Mouse (Mus musculus) left cerebral cortex, adult 8-10 months (tissue): ENCODE data around the gene Atxn2l. TPM values are rescaled to one million over a fixed set of nuclear protein-coding genes. Genes with fewer than 3 reads are reported as not detected.
A peak's percentile ranks its signal among the peaks of the same experiment; 100 is the strongest.
"Not testable (repeated sequence)": the region's sequence is repeated elsewhere in the genome, so short reads cannot be mapped to it uniquely, and the experiment has no call there.

ENCODE experiments used
- DNase-seq, 2 experiments: peaks; one replicate each; pipeline ENCODE4 v3.0.0; 2022; ENCODE audit warnings: low spot score in 2 of 2
- total RNA-seq, 4 experiments: library from RNA; stranded (reverse); gene quantifications; 2 replicates each; pipeline ENCODE4 v1.2.4; 2022

Atxn2l gene
- total RNA-seq, 4 experiments from 2014 or later: 98.1 to 122 (median 112) TPM

GRCm38 (mm10) chr7:126491973-126492372 is 11.3 kb downstream of the Atxn2l start:
- DNase-seq: no peak

- DNase-seq: no peak
Measured at GRCm38 (mm10) chr7:126491005-126491404, 12.2 kb downstream of the Atxn2l start.

DNA sequence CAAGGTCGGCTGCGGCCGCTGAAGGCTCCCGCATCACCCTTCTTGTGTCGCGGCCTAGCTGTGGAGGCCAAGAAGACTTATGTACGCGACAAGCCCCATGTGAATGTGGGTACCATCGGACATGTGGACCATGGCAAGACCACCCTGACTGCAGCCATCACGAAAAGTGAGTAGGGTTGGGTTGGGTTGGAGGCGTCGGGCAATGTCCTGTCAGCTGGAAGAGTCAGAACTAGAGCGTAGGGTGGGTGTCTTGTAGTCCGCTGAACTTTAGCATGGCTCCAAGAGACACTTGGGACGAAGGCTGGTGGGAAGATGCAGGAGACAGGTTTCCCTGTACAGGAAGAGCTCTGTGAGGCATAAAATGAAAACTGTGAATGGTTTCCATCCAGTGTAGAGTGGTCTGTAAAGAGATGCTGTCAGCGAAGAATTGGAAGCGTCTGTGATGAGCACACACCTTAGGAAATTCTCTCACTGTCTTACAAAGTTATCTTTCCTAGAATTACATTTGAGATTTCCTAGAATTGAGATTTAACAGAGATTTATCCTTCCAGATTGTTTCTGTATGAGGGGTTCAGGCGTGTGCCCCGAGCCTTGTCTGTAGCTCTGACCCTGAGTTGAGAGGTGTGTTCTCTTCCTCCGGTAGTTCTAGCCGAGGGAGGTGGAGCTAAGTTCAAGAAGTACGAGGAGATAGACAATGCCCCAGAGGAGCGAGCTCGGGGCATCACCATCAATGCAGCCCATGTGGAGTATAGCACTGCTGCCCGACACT is 15.4 kb downstream of the Atxn2l start:
- DNase-seq: not testable (repeated sequence)

DNA sequence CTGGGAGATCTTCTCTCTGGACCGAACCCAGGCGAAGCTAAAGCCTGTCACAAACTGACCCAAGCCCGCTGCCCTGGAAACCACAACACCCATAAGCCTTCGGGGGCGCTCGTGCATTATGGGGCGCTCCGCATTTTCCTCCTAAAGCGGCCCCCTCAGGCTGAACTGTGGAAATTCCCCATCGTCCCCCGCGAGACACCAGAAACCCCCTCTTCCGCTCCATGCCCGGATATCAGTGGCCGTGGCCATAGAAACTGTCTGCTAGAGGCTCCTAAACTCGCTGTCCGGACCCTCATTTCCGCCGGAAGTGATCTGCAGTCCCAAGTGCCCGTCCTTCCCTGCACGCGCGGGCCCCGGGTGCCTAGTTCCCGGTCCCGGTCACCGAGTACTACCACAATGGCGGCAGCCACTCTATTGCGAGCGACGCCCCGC is 16.2 kb downstream of the Atxn2l start, which contains the start of gene Tufm:
Tufm (plus strand) TSS at position 310 of the 432 bp plus-strand sequence.
- peak; percentile 83 to 98 for DNase-seq

DNA sequence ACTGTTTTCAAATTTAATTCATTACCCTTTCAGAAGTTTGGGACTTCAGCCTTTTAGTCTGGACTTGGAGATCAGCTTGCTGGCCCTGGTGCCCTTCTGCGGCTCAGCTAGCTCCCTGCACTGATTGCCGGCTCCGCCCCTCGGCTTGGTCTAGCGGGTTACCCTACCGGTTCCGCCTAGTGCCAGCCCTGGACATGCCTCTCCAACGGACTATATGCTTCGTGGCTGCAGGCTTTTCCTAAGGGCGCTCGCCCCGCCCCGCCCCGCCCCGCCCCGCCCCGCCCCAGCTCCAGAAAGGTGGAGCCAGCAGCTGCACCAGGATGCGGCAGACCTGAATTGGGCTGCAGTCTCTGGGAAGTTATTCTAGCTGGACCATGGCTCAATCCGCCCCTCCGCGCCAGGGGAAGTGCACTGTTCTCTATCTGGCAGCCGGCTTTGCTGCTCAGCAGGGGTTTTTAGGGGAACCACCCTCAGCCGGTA is 20.8 kb downstream of the Atxn2l start:
- peak; percentile 43 to 52 for DNase-seq

DNA sequence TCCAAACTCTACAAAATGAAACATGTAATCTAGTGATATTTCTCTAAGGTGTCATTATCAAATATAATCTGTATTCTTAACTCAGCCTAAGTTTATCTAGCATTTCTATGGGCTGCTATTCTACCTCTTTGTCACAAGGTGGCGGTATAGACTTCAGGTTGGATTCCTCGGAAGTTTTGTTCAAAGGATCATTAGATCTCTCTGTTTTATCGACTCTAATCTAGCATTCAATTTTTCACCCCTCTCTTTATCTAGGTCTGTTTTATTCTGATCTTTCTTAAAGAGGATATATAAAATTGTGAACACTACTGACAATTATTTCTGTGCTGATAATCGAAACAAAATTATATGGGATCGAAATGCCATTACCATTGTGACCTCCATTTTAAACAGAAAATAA is 21.5 kb downstream of the Atxn2l start:
- DNase-seq: no peak

- peak; percentile 84 to 87 for DNase-seq
Measured at GRCm38 (mm10) chr7:126474993-126475581, 28.1 kb downstream of the Atxn2l start, which contains the start of gene Sh2b1. TSS of gene Sh2b1 (minus strand) at chr7:126475424.

DNA sequence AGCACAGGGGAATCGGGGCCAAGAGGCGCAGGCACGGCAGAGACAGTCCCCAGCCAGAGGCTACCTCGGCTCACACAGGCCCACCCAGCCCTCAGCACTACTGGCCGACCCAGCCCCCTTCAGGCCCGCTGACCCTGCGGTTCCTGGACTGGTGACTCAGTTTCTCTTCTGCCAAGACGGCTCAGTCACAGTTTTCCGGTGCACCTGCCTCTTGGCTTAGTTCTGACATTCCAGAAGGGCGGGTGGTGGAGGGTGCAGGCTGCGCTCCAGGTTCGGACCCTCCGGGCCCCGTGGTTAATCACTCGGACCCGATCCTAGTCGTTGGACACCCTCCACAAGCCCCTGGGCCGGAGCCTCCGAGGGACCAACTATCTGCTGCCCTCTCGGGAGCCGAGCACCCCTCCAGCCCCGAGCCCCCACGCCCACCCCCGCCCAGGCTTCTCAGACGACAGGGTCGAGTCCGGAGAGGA is 28.7 kb downstream of the Atxn2l start:
- DNase-seq: peak in 1 of 2 experiments; percentile 27

GRCm38 (mm10) chr7:126473470-126474086 is 29.7 kb downstream of the Atxn2l start:
- no peak for DNase-seq

- DNase-seq: no peak
Measured at GRCm38 (mm10) chr7:126472713-126473112, 30.5 kb downstream of the Atxn2l start.

GRCm38 (mm10) chr7:126472306-126472705 is 30.9 kb downstream of the Atxn2l start:
- DNase-seq: no peak

DNA sequence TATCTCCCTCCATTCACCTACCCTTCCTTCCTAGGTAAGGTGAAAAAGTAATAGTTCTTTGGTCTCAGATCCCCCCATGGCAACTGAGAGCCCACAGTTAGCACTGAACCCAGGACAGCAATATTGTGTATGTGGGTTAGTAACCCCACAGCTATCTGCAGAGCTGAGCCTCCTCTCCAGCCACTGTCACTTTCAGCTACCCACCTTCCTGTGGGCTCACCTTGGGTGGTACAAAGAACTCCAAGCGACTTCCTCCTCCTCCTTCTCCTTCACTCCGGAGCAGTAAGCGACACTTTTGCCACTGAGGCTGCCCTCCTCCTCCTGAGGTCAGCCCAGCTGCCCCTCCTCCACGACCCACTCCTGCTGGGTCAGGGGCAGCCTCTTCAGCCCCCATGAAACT is 31.4 kb downstream of the Atxn2l start:
- DNase-seq: no peak

- DNase-seq: no peak
Measured at GRCm38 (mm10) chr7:126471361-126471760, 31.9 kb downstream of the Atxn2l start.

GRCm38 (mm10) chr7:126470077-126470476 is 33.2 kb downstream of the Atxn2l start:
- no peak for DNase-seq

GRCm38 (mm10) chr7:126467834-126468627 is 35.2 kb downstream of the Atxn2l start:
- DNase-seq: no peak

GRCm38 (mm10) chr7:126467271-126467670 is 36.0 kb downstream of the Atxn2l start:
- no peak for DNase-seq

GRCm38 (mm10) chr7:126466707-126467106 is 36.5 kb downstream of the Atxn2l start:
- DNase-seq: no peak

DNA sequence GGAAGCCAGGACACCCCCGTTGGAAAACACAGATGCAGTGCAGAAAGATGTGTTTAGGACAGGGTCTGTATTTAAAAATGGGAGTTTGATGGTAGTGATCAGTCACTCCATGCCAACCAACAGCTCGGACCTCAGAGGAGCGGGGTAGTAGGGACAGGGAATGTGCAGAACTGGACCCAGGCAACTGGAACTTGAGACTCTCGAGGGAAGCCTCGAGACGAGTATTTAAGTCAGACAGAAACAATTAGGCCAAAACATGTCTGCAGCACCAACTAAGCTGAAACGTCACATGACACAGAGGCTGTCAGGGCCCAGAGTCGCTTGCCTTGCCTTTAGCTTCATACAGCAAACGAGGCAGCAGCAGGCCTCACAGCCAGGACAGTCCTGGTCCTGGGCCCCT is 37.1 kb downstream of the Atxn2l start:
- no peak for DNase-seq

GRCm38 (mm10) chr7:126465246-126466030 is 37.8 kb downstream of the Atxn2l start:
- no peak for DNase-seq

- no peak for DNase-seq
Measured at GRCm38 (mm10) chr7:126464836-126465235, 38.4 kb downstream of the Atxn2l start.
